Mouse (Mus musculus) cerebellum, adult 11 months (tissue): ENCODE data around the gene Mettl24.

Experiments used
- DNase-seq: peaks from one replicate; pipeline ENCODE4 v3.0.0; 2022

Mettl24 gene

DNA sequence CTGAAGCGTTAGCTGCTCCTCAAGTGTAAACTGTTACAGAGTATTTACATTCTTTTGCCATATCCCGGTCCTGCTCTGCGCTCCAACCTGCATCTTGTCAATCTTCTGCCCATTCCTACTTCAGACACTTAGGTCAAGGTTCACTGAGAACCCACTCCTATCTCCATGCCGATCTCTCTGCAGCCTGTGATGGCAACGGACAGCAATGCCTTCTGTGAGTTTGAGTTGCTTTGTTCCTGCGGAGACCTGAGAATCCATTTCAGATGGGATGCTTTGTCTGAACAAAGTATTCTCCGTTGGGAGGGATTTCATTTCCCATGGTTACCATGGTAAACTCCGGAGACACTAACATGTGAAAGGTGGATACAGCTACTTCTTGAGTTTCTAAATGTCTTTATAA is 2.6 kb downstream of the Mettl24 start:
- no peak for DNase-seq

DNA sequence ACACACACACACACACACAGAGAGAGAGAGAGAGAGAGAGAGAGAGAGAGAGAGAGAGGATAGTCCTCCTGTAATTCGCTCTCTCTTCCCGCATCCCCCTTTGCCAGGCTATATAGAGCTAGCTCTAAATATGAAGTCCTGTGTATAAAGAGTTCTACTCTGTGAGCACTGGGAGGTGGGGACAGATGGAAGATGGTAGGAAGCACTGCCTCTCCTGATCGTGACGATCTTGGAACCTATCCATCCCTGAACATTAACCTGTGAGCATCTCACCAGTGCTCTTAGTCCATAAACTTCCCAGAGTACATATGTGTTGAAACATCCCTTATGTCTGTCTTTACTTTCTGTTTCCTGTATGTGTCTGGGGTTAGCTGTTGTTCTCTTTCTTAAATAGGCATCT is 3.9 kb downstream of the Mettl24 start:
- DNase-seq: no peak

DNA sequence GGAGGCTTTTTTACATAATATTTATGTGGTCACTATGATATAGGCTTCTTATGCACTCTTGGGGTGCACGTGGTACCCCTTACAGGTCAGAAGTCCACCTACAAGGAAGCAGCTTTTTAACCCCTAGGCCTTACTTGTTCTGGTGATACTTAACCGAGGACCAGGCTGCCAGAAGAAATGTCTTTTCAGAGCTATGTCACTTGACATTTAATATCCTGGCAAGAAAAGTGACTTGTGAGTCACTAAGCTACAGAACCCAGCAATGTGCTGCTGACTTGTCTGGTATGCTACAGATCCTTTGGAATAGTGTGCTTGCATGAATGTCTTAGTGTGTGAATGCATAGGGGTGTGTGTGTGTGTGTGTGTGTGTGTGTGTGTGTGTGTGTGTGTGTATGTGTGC is 4.3 kb downstream of the Mettl24 start:
- no peak for DNase-seq

DNA sequence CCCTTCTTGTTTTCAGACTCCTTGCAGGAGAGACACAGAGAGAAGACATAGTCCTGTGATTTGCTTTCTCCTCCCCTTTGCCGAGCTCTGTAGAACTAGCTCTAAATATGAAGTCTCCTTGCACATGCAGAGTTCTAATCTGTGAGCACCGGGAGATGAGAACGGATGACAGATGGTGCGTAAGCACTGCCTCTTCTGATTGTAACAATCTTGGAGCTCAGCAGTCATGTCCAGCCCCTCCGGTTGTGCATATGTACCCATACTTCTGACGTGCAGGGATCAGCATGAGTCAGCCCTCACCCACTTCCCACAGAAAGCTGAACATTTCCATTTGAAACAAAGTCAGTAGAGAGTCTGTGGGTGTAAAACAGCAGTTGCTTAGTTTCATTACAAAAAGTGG is 5.2 kb downstream of the Mettl24 start:
- no peak for DNase-seq

DNA sequence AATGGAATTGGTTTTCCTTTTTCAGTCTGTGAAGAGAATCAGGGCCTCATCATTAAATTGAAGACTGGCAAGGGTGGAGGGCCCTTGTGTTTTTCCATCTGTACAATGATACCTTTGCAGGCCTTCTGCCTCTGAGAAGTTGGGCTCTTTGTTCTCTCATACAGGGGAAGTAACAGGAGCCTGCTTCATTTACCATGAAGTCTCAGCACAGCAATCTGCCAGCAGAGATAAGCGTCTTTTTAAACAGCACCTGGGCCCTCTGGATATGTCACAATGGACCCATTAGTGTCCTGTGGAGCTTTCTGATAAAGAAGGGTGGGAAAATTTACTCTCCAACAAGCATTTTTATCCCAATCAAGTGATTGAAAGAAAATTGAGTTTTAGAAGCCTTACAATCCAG is 5.8 kb downstream of the Mettl24 start:
- DNase-seq: no peak

DNA sequence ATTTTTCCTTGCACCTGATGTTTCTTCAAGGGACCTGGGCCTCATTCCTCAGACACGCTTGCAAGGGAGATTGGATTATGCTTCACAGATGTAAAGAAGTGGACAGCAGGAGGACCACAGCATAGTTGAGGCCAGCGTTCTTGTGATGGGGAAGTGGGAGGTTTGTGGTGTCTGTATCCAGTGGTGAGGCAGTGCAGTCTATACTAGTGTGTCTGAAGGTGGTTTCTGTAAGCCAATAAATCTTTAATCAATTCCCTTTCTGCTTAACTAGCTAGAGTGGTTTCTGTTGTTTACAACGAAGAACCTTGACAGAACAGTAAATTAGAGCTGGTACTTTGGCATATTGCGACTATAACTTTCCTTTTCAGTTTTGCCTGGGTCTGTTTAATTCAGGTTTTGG is 15.6 kb downstream of the Mettl24 start:
- DNase-seq: no peak

DNA sequence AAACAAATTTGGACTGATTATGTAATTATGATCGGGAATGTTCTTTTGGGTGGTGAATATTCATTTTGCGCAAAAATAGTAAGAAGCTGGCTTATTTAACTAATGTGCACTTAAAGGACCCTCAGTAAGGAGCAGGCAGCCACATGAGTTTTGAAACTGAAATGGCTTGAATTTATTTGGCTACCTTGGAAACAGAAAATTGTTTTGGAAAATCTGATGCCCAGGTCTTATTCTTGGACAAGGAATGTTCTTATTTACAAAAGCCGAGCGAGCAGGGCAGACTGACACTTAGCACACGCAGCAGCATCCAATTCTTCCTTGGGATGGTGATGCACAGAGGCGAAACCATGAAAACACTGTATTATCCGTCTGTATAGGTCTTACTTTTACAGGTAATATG is 28.0 kb downstream of the Mettl24 start:
- no peak for DNase-seq

DNA sequence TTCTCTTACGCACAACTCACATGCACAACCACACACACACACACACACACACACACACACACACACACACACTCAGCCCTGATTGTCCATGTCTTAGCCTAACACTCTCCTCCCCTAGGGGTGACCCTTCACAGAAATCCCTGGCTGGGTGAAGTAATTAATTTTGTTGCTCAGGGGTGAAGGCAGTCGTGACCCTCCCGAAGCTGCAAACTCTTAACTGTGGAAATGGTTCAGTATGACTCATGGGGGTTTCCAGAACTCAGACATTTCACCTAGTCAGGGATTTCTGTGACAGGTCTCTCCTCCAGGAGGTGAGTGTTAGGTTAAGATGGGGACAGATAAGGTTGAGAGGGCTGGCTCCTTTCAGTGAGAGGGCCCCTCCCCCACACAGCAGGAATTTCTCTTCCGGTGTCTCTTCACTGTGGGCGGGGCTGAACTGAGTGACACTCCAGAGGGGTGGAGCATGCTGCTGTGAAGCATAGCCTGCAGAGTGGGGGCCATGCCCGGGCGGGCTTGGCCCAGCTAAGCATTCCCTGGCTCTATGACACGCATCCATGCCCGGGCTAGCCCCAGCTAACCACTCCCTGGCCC is 30.0 kb downstream of the Mettl24 start:
- DNase-seq: no peak

DNA sequence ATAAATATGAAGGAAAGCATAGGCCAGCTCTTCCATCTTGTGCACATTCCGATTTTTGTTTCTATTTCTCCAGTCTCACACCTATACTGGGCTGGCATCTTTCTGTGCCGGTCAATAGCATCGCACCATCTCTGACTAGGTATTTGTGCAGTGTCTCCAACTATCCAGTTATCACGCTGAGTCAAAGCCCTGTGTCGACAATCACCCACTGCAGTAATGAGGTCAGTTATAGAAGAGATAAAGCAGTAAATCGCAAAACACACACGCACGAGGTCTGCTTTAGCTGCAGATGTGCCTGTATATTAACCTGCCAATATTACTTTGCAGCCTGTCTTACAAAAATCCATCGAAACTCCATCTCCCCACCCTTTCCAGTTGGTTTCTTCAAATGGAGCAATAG is 30.7 kb downstream of the Mettl24 start:
- DNase-seq: no peak

DNA sequence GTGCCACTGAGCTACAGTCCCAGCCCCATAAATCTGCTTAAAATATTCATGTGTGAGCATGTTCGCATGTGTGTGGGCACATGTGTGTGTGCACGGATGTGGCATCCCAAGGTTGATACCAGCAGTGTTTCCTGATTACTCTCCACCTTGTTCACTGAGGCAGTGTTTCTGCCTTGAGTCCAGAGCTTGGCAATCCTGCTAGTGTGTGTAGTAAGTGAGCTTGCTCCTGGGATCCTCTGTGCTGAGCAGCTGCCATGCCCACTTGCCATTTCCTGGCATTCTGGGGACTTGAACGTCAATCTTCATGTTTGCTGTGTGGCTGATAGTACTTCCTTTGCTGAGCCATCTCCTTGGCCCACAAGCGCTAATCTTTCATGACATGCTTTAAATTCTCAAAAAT is 32.1 kb downstream of the Mettl24 start:
- no peak for DNase-seq

DNA sequence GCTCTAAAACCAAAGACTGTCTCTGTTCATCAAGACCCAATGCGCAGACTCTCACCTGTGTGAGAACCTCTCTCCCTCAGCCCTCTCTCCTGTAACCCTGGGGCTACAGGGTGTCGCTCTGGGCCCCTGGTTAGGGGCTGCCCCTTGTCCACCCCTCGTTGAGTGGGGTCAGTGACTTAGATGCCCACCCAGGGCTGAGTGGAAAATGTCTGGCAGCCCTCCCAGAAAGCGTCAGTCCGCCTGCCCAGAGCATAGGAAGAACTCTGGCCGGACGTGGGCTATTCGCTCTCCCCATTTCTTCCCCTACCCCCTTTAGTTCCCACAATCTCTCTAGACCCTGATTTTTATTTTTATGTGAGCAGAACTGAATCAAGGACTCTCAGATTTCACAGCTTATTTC is 33.2 kb downstream of the Mettl24 start:
- DNase-seq: no peak

DNA sequence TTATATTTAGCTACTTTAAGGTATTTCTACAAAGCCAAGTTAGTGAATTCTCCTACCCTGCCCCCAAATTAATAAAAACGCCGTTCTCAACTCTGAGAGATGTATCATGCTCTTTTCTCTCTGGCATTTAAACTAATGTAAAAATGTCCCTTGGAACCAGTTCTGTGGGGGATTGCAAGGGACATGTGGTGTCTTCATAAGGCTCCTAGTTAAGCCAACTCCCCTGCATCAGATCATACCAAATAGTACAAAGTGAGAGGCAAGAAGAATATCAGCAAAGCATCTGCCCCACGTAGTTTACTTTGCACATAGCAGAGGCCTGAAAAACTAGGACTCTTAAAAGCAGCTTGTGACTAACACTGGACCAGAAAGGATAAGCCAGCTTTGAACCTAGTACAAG is 33.6 kb downstream of the Mettl24 start:
- no peak for DNase-seq

DNA sequence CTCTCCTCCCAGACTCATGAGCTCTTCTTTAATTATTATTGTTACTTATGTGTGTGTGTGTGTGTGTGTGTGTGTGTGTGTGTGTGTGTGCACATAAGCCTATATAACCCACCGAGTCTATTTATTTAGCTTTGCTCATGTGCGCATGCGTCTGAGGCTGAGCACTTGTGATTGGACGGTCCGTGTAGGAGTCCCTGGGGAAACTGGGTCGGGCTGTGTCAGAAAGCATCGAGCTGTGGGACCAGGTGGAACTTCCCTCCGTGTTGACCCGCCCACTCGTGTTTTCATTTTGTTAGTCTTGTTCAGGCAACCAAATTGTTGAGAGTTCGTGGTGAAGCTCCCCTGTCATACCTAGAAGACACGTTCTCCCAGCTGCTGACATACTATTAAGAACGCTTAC is 35.3 kb downstream of the Mettl24 start:
- DNase-seq: no peak

DNA sequence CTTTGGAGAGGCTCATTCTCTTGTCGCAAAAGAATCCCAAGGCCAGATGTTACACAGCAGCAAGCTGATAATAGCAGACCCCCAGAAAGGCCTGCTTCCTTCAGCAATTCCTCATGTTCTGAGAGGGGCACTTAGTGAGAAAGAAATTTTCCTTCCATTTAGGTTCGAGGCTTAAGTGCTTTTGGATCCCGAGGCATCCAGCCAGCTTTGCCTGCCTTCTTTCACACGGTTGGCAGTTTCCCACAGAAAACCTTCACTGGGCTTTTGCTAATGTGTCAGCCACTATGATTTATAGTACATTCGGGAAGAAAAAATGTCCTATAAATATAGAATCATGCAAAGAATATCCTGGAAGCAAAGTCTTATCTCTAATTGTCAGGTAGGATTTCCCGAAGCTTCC is 36.0 kb downstream of the Mettl24 start:
- no peak for DNase-seq

DNA sequence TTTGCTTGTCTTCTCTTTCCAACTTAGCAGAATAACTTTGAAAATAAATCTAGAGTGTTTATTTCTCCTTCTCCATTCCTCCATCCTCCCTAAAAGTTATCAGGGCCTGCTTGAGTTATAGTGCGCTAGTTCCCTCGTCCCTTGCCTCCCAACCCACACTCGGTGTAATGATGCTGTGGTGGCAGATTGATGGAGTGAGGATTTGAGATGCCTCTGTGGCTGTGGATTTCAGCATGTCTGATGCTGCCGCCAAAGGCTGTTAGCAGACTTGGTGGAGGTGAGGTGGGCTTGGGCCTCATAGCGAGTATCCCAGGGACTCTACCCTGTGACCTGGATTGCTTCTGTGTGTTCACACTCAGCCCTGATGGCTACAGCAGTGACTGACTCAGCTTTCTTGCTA is 37.8 kb downstream of the Mettl24 start:
- no peak for DNase-seq

DNA sequence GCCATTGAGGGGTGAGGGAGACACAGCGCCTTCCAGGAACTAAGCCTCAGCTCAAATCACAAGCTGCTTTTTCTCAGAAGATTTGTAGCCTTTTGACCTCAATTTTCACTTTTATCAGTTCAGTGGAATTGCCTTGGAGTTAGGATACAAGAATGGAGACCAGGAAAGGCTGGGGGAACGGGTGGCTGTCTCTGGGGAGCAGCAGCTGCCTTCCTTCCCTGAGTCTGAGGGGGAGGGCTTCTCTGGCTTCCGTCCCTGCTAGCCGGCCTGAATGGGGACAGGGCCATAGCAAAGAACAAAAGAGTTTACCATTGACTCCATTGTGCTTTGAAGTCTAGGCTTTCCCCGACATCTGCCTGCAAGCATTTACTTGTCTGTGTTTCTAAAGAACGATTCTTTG is 41.3 kb downstream of the Mettl24 start:
- DNase-seq: no peak

DNA sequence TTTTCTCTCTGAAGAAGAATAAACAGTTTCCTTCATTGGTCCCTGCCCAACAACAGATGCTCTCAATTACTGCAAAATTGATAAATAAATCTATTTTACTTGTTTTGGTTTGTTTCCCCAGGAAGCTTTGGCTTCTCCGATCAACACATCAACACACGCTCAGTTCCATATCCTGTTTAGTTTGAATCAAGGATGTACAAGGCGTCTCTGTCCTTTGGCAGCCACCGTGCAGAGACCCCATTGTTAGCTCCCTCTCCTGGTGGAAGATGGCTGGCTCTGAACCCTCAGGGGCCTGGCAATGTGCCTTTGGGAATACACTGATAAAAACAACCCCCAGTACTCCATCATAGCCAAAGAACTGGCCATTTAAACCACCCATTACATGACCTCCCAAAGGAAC is 42.0 kb downstream of the Mettl24 start:
- no peak for DNase-seq

DNA sequence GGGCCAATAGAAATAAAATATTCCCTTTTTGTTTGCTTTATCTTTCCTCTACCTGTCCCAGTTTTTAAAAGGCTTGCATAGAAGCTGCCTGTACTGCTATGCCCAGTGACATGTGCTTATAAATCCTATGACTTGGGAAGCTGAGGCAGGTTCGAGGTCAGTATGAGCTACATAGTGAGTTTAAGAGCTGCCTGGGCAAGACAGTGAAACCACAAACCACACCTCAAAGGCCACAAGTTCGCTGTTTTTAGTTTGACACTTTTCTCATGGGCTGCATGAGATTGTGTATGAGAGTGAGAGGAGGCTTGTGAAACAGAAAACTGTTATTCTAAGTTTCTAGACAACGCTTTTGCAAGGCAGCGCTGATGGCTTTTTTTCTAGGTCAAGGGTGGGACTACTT is 42.4 kb downstream of the Mettl24 start:
- DNase-seq: no peak

DNA sequence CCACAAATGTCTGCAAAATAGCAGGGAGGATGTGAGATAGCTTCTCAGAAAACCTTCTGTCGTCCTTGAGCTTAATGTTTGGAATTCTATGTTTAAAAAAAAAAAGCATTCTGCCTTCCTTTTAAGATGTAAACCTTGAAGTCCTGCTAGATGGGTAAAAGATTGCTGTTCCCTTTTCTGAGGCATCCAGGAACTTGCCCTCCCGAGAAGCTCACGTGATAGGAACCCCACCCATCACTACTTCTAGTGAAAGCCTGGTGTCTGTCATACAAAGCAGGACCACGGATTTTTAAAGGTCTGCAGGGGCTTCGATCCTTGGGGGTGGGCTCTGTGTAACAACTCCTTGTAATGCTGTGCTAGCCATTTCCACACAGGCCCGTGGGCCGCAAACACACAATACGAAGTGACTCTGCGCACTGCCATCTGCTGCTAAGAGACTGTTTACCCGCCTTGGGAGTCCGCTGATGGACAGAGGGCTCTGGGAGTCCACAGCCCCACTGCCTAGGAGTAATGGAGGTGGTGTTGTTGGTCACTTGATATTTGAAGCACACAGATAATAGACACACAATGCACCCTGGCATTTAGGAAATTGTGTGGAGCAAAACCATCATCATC is 43.3 kb downstream of the Mettl24 start:
- DNase-seq: no peak

DNA sequence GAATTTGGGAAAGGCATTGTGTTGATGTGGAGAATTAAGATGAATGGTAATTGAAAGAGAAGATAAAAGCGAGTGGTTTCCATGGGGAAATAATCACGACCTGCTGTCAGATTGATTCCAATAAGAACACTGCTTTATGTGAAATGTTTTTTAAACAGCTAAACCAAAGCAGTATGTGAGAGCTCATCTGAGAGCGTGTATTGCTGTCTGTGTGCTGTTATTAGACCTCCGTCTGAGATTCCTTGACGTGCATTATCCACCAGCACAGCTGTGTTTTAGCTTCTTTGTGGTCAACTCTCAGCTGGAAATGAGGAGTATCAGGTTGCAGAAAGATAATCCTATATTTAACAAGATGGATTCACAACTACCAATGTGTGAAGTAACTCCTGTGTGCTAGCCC is 43.9 kb downstream of the Mettl24 start:
- no peak for DNase-seq

DNA sequence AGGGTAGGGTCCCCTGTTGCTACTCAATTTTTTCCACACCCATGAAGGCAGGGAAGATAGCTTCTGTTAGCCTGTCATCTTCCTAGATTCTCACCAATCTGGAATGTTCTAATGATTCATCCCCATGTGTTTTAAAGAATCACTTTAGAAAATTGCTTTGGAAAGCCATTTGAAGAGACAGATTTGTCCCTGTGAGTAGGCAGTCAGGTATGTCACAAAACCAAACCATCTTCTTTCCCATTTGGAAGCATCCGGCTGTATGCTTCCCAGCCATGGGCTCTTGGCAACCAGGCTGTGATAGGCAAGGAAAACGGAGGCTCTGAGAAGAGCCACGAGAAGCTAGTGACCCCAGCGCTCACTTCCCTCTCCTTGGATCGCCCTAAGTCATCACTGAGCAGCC is 47.1 kb downstream of the Mettl24 start:
- no peak for DNase-seq

DNA sequence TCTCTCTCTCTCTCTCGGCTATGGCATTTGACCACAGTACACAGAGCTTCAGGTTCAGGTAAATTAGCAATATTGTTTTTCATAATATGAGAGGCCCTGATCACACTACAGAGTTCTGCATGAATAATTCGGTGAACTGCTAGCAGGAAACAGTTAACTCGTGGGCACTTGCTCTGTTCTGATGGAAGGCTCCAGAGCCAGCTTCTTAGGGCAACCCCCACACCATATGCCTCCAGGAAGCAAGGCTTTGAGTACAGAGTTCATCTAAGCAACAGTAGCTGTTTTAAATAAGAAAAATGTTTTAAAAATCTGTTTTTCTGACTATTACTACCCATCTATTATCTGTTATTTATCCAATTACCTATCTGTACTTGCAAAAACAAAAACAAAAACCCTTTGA is 50.2 kb downstream of the Mettl24 start:
- DNase-seq: no peak

DNA sequence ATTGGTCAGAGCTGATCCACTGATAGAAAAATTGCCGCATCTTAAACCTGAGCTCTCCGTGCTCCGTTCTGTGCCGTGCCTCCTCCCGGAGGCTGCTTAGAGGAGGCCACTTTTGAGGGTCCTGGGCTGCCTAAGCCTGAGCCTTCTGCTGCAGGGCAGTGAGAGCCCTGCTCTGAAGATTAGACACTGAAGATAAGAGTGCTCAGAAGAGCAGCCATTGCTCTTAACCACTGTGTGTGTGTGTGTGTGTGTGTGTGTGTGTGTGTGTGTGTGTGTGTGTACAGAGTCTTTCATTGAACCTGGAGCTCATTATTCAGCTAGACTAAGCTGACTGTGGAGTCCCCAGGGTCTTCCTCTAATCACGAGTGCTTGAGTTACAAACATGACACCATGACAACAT is 53.1 kb downstream of the Mettl24 start:
- DNase-seq: no peak

DNA sequence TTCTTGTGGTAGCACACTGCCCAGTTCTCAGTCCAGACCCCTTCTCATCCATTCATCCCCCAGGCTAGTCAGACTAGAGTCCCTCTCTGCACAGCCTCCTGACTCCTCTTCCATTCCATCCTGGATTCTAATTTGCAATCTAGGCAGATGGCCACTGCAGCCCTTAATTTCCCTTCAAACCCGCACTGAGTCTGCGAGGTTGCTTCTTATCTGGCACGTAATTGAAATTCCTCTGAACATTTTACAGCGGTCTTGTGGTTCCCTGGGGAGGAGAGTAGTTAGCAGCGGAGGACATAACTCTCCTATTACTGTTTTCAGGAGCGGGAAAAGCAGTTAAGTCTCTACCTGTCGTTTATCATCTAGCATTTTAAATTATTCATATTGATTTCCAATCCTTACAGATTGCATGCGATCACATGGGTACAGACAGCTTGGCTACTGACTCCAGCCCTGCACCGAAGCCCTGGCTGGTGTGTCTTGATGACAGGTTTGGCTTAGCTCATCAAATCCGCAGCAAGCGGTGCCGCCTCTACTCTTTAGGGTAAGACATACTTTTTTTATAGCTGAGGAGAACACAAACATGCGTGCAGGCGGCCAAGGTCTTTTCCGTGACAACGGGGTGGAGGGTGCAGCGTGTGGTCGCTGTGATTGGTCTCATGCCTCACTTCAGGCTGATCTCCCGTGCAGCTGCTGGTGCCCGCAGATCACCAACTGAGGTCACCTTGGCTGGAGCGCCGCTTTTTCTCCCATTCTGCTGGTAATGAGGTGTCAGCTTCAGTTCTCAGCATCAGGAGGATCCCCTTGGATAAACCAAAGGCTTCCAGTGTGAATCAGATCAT is 54.4 kb downstream of the Mettl24 start:
- DNase-seq: no peak

DNA sequence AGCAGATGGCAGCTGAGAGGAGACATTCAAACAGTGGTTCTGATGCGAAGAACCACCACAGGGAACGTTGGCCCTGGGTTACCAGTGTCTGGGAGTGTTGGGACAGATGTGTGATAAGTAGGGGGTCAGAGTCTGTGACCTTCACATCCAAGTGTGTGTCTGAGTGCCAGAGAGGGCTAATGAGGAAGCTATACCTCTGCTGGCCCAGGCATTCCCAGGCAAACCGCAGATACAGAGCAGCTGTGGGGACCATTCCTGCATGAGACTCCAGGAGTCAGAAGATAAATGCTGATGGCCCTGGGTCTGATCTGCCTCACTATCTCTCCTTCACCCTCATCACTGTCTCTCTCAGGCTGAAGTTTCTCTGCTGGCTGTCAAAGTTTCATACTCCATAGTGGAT is 57.6 kb downstream of the Mettl24 start:
- DNase-seq: no peak
